Mouse (Mus musculus): Measurements from ENCODE around the gene Gkn1. TPM values are rescaled to one million over a fixed set of nuclear protein-coding genes. Genes with fewer than 3 reads are reported as not detected.

The Gkn1 gene
- polyA plus RNA-seq, 1 experiment, result not detected

DNA sequence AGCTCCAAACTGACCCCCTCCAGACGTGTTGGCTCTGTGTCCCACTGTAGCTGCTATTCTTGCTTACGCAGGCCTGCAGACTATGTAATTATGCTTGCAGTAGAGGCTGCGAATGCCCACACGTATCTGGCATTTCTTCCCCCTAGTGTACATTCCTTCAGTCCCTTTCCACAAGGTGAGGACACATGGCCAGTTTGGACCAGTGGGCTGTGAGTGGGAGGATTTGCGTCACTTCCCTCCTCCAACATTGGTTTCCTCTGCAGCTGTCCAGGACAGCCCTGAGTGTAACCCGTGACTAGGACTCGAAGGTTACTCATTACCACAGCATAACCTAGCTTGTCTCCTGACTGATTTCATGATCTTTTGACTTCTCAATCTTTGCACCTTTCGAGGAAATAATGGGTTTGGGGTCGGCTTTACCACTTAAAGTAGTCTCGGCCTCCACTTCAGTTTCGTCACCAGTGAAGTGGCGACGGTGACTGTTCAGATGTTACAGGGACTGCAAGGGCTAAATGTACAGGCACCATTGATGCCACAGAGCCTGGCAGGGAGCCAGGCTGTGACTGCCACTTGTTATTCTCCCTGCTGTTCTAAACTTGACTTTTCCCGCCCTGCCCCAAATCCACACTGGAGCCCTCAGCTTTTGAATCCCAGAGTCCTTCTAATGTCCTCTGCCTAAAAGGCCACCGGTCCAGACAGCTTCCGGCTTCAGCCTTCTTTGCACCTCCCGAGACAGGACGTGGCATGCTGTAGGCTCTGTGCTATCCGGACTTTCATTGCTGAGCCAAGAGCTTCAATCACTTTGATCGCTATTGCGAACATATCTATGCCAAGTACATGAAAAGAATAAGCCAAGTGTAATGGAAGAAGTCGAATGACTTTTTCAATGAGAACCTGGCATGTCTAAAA, 22.2 kb downstream of the Gkn1 start:
- 51% methylated on average over 22 of the region's 22 CpGs for WGBS

DNA sequence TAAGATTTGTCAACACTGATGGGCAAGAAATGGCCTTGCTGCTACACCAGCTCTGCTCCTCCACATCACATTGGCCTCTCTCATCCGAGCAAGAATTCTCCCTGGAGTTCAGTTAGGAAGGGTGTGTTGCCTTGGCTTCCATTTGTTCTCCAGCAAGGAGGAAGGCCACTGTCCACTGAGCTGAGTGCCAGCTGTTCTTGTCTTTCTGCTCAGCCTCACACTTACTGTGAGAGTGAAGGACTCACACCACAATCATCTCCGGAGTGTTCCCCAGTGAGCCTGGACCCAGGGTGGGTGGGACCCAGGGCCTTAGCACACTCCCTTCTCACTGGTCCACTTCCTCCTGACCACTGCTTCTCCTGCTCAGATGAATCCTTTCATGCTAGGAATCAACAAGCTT, 23.8 kb downstream of the Gkn1 start:
- TF ChIP-seq POLR2A (IDR thresholded peaks at IDR 0.05; ENCODE audit: borderline replicate concordance, extremely low read depth, low read depth, low read length), result no peak
- no peak for TF ChIP-seq CTCF (IDR thresholded peaks at IDR 0.05; ENCODE audit: insufficient read depth, low read length)
- Histone ChIP-seq H3K4me1 (ENCODE audit: control insufficient read depth, insufficient read depth, low read length) (peaks cover 29% of the 10 kb centered on the region), H3K4me3 (replicated peaks; ENCODE audit: extremely low read depth, low read depth, low read length) (no peak overlapping the region)
- 72% methylated on average over 2 of the region's 2 CpGs for WGBS
- DNase-seq, result no peak

More for the DNA sequence above, 22.2 kb downstream of the Gkn1 start:
- TF ChIP-seq POLR2A (IDR thresholded peaks at IDR 0.05; ENCODE audit: borderline replicate concordance, extremely low read depth, low read depth, low read length) (no peak), CTCF (IDR thresholded peaks at IDR 0.05; ENCODE audit: insufficient read depth, low read length) (no peak)
- DNase-seq, result peak; percentile 35
- peaks cover 20% of the 10 kb centered on the region for H3K4me1 ChIP-seq (ENCODE audit: control insufficient read depth, insufficient read depth, low read length)
- no peak overlapping the region for H3K4me3 ChIP-seq (replicated peaks; ENCODE audit: extremely low read depth, low read depth, low read length)

DNA sequence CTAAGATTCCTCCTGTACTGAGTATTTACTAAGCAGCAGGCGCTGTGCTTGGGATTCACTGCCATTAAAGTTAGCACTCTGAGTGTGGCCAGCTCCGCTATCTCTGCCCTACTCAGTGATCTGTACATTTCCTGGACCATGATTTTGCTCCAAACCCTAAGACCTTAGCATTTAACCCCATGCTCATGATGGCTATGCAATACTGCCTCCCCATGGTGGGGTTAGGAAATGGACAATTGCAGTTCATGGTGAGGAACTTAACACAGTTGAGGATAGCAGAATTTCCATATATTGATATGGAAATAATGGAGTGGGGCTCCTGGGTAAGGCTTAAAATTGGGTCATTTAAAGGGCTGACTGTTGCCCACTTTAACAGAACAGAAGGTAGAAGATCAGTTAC, 27.4 kb downstream of the Gkn1 start:
- 78% methylated on average over 2 of the region's 2 CpGs for WGBS
- Histone ChIP-seq H3K4me1 (ENCODE audit: control insufficient read depth, insufficient read depth, low read length) (peaks cover 17% of the 10 kb centered on the region), H3K4me3 (replicated peaks; ENCODE audit: extremely low read depth, low read depth, low read length) (no peak overlapping the region)
- peak; percentile 41 for DNase-seq
- TF ChIP-seq CTCF (IDR thresholded peaks at IDR 0.05; ENCODE audit: insufficient read depth, low read length) (peak; percentile 26; the same call in 1 of the 2 replicates), POLR2A (IDR thresholded peaks at IDR 0.05; ENCODE audit: borderline replicate concordance, extremely low read depth, low read depth, low read length) (no peak)

DNA sequence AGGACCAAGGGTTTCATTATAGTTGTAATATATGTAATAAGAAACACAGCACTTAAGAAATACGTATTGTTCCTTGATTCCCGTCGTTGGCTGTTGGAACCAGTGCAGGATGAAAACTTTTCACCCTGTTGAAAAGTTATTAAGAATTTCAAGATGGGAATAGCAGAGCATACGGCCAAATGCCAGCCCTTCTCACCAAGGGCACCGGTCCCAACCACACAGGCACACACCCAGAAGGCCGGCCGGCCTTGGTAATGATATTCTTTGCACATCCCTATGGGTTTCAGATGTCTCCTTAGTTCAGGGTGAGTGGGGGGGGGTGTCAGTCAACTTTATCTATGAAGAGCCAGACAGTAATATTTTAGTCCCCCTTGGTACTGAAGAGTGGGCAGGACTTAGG, 32.1 kb downstream of the Gkn1 start:
- 83% methylated on average over 7 of the region's 7 CpGs for WGBS
- no peak for DNase-seq
- peaks cover 20% of the 10 kb centered on the region for H3K4me1 ChIP-seq (ENCODE audit: control insufficient read depth, insufficient read depth, low read length)
- no peak overlapping the region for H3K4me3 ChIP-seq (replicated peaks; ENCODE audit: extremely low read depth, low read depth, low read length)
- TF ChIP-seq POLR2A (IDR thresholded peaks at IDR 0.05; ENCODE audit: borderline replicate concordance, extremely low read depth, low read depth, low read length), result no peak
- TF ChIP-seq CTCF (IDR thresholded peaks at IDR 0.05; ENCODE audit: insufficient read depth, low read length), result no peak

DNA sequence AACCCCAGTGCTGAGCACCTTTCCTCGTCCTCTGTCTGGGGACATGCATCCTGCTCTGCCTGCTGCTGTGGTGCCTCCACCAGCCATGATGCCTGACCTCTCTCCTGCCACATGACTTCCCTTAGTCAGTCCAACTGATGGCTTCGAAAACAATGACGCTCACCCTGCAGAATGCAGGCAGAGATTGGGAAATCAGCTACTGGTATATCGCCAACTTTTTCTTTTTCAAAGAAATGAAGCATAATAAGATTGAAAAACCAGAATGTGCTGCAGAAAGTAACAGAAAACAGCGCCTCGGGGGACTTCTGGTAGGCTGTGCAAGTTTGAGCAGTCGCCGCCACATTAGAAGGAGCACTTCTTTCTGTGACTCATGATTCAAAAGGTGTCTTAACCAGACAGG, 33.8 kb downstream of the Gkn1 start:
- no peak for TF ChIP-seq CTCF (IDR thresholded peaks at IDR 0.05; ENCODE audit: insufficient read depth, low read length)
- peak; percentile 39; the same call in 1 of the 2 replicates for TF ChIP-seq POLR2A (IDR thresholded peaks at IDR 0.05; ENCODE audit: borderline replicate concordance, extremely low read depth, low read depth, low read length)
- no peak for DNase-seq
- Histone ChIP-seq H3K4me3 (replicated peaks; ENCODE audit: extremely low read depth, low read depth, low read length) (no peak overlapping the region), H3K4me1 (ENCODE audit: control insufficient read depth, insufficient read depth, low read length) (peaks cover 8% of the 10 kb centered on the region)
- WGBS, result 42% methylated on average over 8 of the region's 8 CpGs

DNA sequence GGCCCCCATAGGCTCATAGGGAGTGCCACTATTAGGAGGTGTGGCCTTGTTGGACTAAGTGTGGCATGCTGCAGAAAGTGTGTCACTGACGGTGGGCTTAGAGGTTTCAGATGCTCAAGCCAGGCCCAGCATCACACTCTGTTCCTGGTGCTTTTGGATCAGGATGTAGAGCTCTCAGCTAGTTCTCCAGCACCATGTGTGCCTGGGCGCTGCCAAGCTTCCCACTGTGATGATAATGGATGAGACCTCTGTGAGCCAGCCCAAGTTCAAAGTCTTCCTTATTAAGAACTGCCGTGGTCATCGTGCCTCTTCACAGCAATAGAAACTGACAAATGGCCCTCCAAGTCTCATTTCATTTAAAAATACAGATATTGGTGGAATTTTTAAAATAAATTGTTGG, 38.0 kb downstream of the Gkn1 start:
- TF ChIP-seq CTCF (IDR thresholded peaks at IDR 0.05; ENCODE audit: insufficient read depth, low read length) (no peak), POLR2A (IDR thresholded peaks at IDR 0.05; ENCODE audit: borderline replicate concordance, extremely low read depth, low read depth, low read length) (no peak)
- no peak overlapping the region for H3K4me3 ChIP-seq (replicated peaks; ENCODE audit: extremely low read depth, low read depth, low read length)
- 63% methylated on average over 4 of the region's 4 CpGs for WGBS
- no peak for DNase-seq
- H3K4me1 ChIP-seq (ENCODE audit: control insufficient read depth, insufficient read depth, low read length), result peaks cover 2% of the 10 kb centered on the region; the same call in 1 of the 2 replicates

DNA sequence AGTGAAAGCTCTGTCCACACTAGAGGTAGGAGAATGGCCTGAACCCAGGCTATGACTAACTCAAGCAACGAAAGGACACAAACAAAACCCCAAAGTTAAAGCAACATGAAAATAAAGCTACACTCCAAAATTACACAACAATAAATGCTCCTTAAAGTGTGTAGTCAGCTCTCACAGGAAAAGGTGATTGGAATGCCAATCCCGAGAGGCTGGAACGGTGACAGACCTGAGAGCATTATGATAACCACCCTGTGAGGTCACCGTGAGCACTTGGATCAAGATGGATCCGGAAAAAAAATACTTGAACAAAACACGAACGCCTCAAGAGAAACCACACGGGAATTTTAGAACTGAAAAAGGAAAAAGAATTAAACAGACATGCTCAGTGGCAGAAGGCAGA, 46.3 kb downstream of the Gkn1 start:
- WGBS, result 44% methylated on average over 8 of the region's 8 CpGs
- H3K4me1 ChIP-seq (ENCODE audit: control insufficient read depth, insufficient read depth, low read length), result no peaks in the 10 kb centered on the region; the same call in 1 of the 2 replicates
- no peak for DNase-seq
- H3K4me3 ChIP-seq (replicated peaks; ENCODE audit: extremely low read depth, low read depth, low read length), result no peak overlapping the region
- no peak for TF ChIP-seq POLR2A (IDR thresholded peaks at IDR 0.05; ENCODE audit: borderline replicate concordance, extremely low read depth, low read depth, low read length)
- TF ChIP-seq CTCF (IDR thresholded peaks at IDR 0.05; ENCODE audit: insufficient read depth, low read length), result no peak

DNA sequence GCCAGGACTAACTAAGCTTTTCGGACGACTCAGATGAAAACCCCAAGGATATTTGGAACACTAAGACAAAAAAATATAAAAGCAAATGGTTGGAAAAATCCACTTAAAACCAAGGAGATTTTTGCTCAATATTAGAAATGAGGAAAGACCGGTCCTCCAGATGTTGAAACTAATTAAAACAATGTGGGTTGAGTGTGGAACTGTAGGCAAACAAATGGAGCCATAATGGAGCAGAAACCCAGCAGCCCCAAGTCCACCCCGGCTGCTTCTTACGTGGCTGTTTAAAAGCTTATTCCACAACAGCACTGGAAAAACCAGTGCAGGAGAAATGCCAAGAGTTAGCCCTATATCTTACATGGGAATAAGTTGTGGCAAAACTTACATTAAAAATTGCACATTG, 48.0 kb downstream of the Gkn1 start:
- TF ChIP-seq CTCF (IDR thresholded peaks at IDR 0.05; ENCODE audit: insufficient read depth, low read length), result no peak
- TF ChIP-seq POLR2A (IDR thresholded peaks at IDR 0.05; ENCODE audit: borderline replicate concordance, extremely low read depth, low read depth, low read length), result no peak
- WGBS, result 67% methylated on average over 5 of the region's 5 CpGs
- Histone ChIP-seq H3K4me3 (replicated peaks; ENCODE audit: extremely low read depth, low read depth, low read length) (no peak overlapping the region), H3K4me1 (ENCODE audit: control insufficient read depth, insufficient read depth, low read length) (no peaks in the 10 kb centered on the region; the same call in 1 of the 2 replicates)
- no peak for DNase-seq

DNA sequence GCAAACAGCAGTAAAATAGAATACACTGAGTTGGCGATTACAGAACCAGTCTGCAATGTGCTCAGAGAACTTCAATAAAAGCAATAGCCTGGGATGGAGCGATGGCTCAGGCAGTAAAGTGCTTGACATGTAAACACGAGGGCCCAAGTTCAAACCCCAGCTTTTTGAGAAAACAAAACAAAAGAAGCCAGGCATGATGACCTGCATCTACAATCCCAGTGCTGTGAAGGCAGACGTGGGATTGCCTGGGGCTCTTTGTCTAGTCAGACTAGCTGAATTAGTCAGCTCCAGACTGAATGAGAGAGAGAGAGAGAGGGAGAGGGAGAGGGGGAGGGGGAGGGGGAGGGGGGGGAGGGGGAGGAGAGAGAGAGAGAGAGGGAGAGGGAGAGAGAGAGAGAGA, 48.8 kb downstream of the Gkn1 start:
- no peak for TF ChIP-seq CTCF (IDR thresholded peaks at IDR 0.05; ENCODE audit: insufficient read depth, low read length)
- TF ChIP-seq POLR2A (IDR thresholded peaks at IDR 0.05; ENCODE audit: borderline replicate concordance, extremely low read depth, low read depth, low read length), result no peak
- 60% methylated on average over 4 of the region's 4 CpGs for WGBS
- no peak for DNase-seq
- Histone ChIP-seq H3K4me1 (ENCODE audit: control insufficient read depth, insufficient read depth, low read length) (no peaks in the 10 kb centered on the region; the same call in 1 of the 2 replicates), H3K4me3 (replicated peaks; ENCODE audit: extremely low read depth, low read depth, low read length) (no peak overlapping the region)

Other genes starting within 250 kb of the Gkn1 start
- 2.0 and 2.3 TPM in 2 replicates for gene D6Ertd527e, start 246.2 kb downstream of the Gkn1 start, polyA plus RNA-seq (2012; rRNA removed)
- 31.3 and 35.3 TPM in 2 replicates for gene Antxr1, start 15.1 kb downstream of the Gkn1 start, polyA plus RNA-seq (2012; rRNA removed)
- 0.21 TPM in 1 of 2 replicates, not detected in the other for gene Gkn2, start 22.4 kb upstream of the Gkn1 start, polyA plus RNA-seq (2012; rRNA removed)
- gene Gkn3, start 38.0 kb upstream of the Gkn1 start, polyA plus RNA-seq (2012; rRNA removed), result 3.2 and 11.7 TPM in 2 replicates
- gene Bmp10, start 78.1 kb upstream of the Gkn1 start, polyA plus RNA-seq (2012; rRNA removed), result not detected in 2 replicates
- gene Arhgap25, start 182.3 kb upstream of the Gkn1 start, polyA plus RNA-seq (2012; rRNA removed), result 4.5 and 6.6 TPM in 2 replicates
- gene Prokr1, start 239.8 kb upstream of the Gkn1 start, polyA plus RNA-seq (2012; rRNA removed), result 0.41 and 0.83 TPM in 2 replicates

All from lung, adult 2 months (tissue).